ENCODE assay signal across 8 mouse cellular contexts in genomic region chr1:194739894-194740293, GRCm38 (mm10).
A peak's percentile ranks its signal among the peaks of the same experiment; 100 is the strongest.
DNase-seq lines count a peak whose midpoint lies in the region; ATAC-seq lines count a peak whose summit lies in the region.

No protein-coding gene starts in this region.

- no peaks in the 10 kb centered on the region for H3K9me3 ChIP-seq in forebrain, embryonic 14.5 days (replicated peaks; ENCODE audit: control insufficient read depth, low read length)
- H3K9me3 ChIP-seq in forebrain, embryonic 10.5 days: no peaks in the 10 kb centered on the region

- no peaks in the 10 kb centered on the region for H3K27me3 ChIP-seq in forebrain, embryonic 14.5 days (replicated peaks; ENCODE audit: control insufficient read depth, insufficient read depth, low read length)
- no peaks in the 10 kb centered on the region for H3K27me3 ChIP-seq in forebrain, embryonic 10.5 days (ENCODE audit: poor library complexity, severe bottlenecking)

- H3K36me3 ChIP-seq in forebrain, embryonic 14.5 days (ENCODE audit: control insufficient read depth, insufficient read depth, low read length): no peaks in the 10 kb centered on the region
- H3K36me3 ChIP-seq in forebrain, embryonic 10.5 days (replicated peaks): no peaks in the 10 kb centered on the region

- H3K4me1 ChIP-seq in forebrain, embryonic 14.5 days (ENCODE audit: control insufficient read depth, insufficient read depth, low read length): peaks cover 29% of the 10 kb centered on the region
- H3K4me1 ChIP-seq in forebrain, embryonic 10.5 days: peaks cover 31% of the 10 kb centered on the region

- no peak overlapping the region for H3K4me3 ChIP-seq in forebrain, embryonic 14.5 days (ENCODE audit: low read depth, low read length)
- no peak overlapping the region for H3K4me3 ChIP-seq in forebrain, embryonic 10.5 days

- H3K9ac ChIP-seq in forebrain, embryonic 14.5 days (ENCODE audit: low read length): no peak overlapping the region

- peak; percentile 48 for DNase-seq in forebrain, embryonic 14.5 days (ENCODE audit: low spot score)
- DNase-seq in forebrain, embryonic 10.5 days (ENCODE audit: extremely low spot score, low spot score): no peak
- peak; percentile 47 to 64 for DNase-seq in cerebellum, postnatal 25 days
- peak; percentile 25 to 45 for DNase-seq in heart, postnatal 14 days
- DNase-seq in lung, postnatal 36 days: peak; percentile 62
- DNase-seq in thymus, postnatal 0 days (ENCODE audit: low spot score): no peak
- DNase-seq in embryo, embryonic 11 days: no peak

- peak; percentile 51 for ATAC-seq in forebrain, embryonic 14.5 days
- ATAC-seq in megakaryocyte progenitor cell, adult 5-6 weeks (replicated peaks; ENCODE audit: poor library complexity): no peak

- H3K27ac ChIP-seq in forebrain, embryonic 14.5 days (ENCODE audit: low read depth, low read length): no peak overlapping the region
- H3K27ac ChIP-seq in forebrain, embryonic 10.5 days: no peak overlapping the region; the same call in 1 of the 2 replicates

- intact Hi-C loops in heart, postnatal 14 days (cut with DNase I): no loop called here

- no peak overlapping the region for H3K4me2 ChIP-seq in forebrain, embryonic 14.5 days (ENCODE audit: low read length)

Comparison
In these comparisons a context has a peak if more than half of its experiments do, and no peak if none do; other contexts are left out.
1. DNase-seq: peak in forebrain, embryonic 14.5 days (single experiment), cerebellum, postnatal 25 days (2 of 2), heart, postnatal 14 days (2 of 2) and lung, postnatal 36 days (single experiment); none in forebrain, embryonic 10.5 days (single experiment), thymus, postnatal 0 days (single experiment) and embryo, embryonic 11 days (single experiment).